Mouse (Mus musculus): ENCODE measurements around the gene Dalrd3.

DNA sequence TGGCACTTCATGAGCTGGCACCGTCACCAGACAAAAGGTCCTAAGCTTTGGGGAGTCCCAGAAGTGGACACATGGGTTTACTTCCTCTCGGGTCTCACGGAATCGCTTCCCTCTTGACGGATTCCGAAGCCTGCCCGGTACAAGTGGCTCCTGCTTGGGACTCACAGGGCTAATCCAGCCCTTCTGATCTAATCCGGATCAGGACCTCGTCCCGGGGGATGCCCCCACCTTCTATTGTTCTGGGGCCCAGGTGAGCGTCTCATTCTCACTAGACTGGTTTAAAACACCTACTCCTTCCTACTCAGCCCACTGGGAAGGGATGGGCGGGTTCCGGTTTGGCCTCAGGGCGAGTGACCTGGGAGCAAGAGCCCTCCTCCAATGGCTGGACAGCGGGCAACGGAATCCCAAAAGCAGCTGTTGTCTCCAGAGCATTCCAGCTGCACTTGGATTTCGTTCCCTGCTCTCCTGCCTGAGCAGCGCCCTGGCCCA lies 1.7 kb upstream of the Dalrd3 start:
- TF ChIP-seq CTCF (IDR thresholded peaks at IDR 0.05; ENCODE audit: control insufficient read depth, insufficient read depth, insufficient replicate concordance, low read depth, low read length) (no peak), POLR2A (IDR thresholded peaks at IDR 0.05; ENCODE audit: control insufficient read depth, low read depth, low read length) (peak; percentile 17; the same call in 1 of the 2 replicates)
